Mouse (Mus musculus) midbrain, postnatal 0 days (tissue): Measurements from ENCODE around the gene Rpp25l. TPM values are rescaled to one million over a fixed set of nuclear protein-coding genes. Genes with fewer than 3 reads are reported as not detected.

Source experiments
- ATAC-seq: fragments of 200-750 bp; cut with Nextera tagmentation; 2 replicates; pipeline ENCODE4 v1.8.0; 2017; ENCODE audit warnings: moderate number of reproducible peaks, mild to moderate bottlenecking, moderate TSS enrichment, moderate library complexity; ENCODE audit not compliant: low FRiP score
- DNase-seq: peaks from one replicate; pipeline ENCODE4 v3.0.0-alpha.2; 2015; ENCODE audit warnings: low spot score
- H3K27ac ChIP-seq: fragments of 300-500 bp; sonication (generic); 2 replicates; pipeline ENCODE4 v1.5.1; 2014; ENCODE audit warnings: low read depth, mild to moderate bottlenecking, low read length, mixed read lengths
- H3K27me3 ChIP-seq: fragments of 300-500 bp; sonication (generic); 2 replicates; pipeline ENCODE4 v1.6.1; 2014; ENCODE audit warnings: low read length, control low read depth, mixed read lengths; ENCODE audit not compliant: insufficient read depth
- H3K36me3 ChIP-seq: fragments of 300-500 bp; sonication (generic); 2 replicates; pipeline ENCODE4 v1.6.1; 2014; ENCODE audit warnings: low read length, control low read depth, mixed read lengths; ENCODE audit not compliant: insufficient read depth
- H3K4me1 ChIP-seq: fragments of 300-500 bp; sonication (generic); 2 replicates; pipeline ENCODE4 v1.6.1; 2014; ENCODE audit warnings: mild to moderate bottlenecking, control low read depth, antibody characterized with exemption, low read length, mixed read lengths; ENCODE audit not compliant: insufficient read depth
- H3K4me2 ChIP-seq: fragments of 300-500 bp; sonication (generic); 2 replicates; pipeline ENCODE4 v1.6.1; 2014; ENCODE audit warnings: low read depth, mild to moderate bottlenecking, low read length, mixed read lengths; ENCODE audit not compliant: poor library complexity, severe bottlenecking
- H3K4me3 ChIP-seq: fragments of 300-500 bp; sonication (generic); 2 replicates; pipeline ENCODE4 v1.5.1; 2014; ENCODE audit warnings: low read depth, mild to moderate bottlenecking, low read length, moderate library complexity
- H3K9ac ChIP-seq: fragments of 300-500 bp; sonication (generic); replicated peaks from 2 replicates; pipeline ENCODE4 v1.6.1; 2014; ENCODE audit warnings: mild to moderate bottlenecking, low read length, moderate library complexity, mixed read lengths; ENCODE audit not compliant: poor library complexity, severe bottlenecking
- H3K9me3 ChIP-seq: fragments of 300-500 bp; sonication (generic); 2 replicates; pipeline ENCODE4 v1.6.1; 2016; ENCODE audit warnings: low read length, control low read depth
- CTCF ChIP-seq: IDR thresholded peaks from 2 replicates; pipeline ENCODE4 v1.5.1; 2016; ENCODE audit warnings: antibody characterized with exemption, mild to moderate bottlenecking
- WGBS: fragments of 180-500 bp; shearing (Covaris S2); extraction: QIAGEN DNeasy Blood & Tissue Kit; methylation state at CpG from one replicate; pipeline ENCODE4 v1.1.7; 2014; 5-methylcytosine and 5-hydroxymethylcytosine counted together
- polyA plus RNA-seq: library from polyadenylated mRNA; unstranded; fragments of >200 nt; fragmentation: Nextera tagmentation; extraction: Ambion mirVana; gene quantifications from 2 replicates; pipeline ENCODE4 v1.2.1, GENCODE M21; 2015
- total RNA-seq: library from RNA; depleted of rRNA; stranded (reverse); fragments of >200 nt; gene quantifications from 2 replicates; pipeline ENCODE4 v1.2.3, GENCODE M21; 2014

Rpp25l gene
- total and polyA plus RNA-seq, 2 experiments from 2014 or later: 39.7 to 44.3 TPM

DNA sequence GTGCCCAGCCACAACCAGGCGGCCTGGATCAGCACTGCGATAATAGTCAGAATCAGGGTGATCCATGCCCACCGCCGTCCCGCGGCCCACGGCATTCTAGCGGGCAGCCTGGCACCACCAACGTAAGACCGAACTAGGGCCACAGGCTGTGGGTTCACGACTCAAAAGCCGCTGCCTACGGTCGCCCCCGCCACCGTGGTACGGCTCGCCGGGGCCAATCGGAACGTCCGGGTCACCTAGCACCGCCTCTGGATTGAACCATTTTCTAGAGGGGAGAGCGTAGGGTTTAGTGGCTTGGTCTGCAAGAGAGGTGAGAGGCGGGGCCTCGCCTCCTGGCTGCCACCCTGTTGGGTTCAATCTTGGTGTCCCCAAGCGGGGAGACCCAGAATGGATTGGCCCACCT lies 27.8 kb upstream of the Rpp25l start:
- ATAC-seq (peak; percentile 95), DNase-seq (peak; percentile 97)
- Histone ChIP-seq H3K9me3 (0 out of 2 replicates have a peak, but pooled peaks cover under 1% of the 10 kb centered on the region), H3K9ac (peak overlapping the region; percentile 74), H3K27ac (peak overlapping the region; percentile 82), H3K4me2 (peak overlapping the region; percentile 79), H3K4me1 (peaks cover 9% of the 10 kb centered on the region; the same call in 1 of the 2 replicates), H3K27me3 (no peaks in the 10 kb centered on the region), H3K4me3 (peak overlapping the region; percentile 72), H3K36me3 (0 out of 2 replicates have a peak, but pooled peaks cover 7% of the 10 kb centered on the region)
- WGBS: under 1% methylated on average over 27 of the region's 27 CpGs
- TF ChIP-seq CTCF: peak; percentile 54

DNA sequence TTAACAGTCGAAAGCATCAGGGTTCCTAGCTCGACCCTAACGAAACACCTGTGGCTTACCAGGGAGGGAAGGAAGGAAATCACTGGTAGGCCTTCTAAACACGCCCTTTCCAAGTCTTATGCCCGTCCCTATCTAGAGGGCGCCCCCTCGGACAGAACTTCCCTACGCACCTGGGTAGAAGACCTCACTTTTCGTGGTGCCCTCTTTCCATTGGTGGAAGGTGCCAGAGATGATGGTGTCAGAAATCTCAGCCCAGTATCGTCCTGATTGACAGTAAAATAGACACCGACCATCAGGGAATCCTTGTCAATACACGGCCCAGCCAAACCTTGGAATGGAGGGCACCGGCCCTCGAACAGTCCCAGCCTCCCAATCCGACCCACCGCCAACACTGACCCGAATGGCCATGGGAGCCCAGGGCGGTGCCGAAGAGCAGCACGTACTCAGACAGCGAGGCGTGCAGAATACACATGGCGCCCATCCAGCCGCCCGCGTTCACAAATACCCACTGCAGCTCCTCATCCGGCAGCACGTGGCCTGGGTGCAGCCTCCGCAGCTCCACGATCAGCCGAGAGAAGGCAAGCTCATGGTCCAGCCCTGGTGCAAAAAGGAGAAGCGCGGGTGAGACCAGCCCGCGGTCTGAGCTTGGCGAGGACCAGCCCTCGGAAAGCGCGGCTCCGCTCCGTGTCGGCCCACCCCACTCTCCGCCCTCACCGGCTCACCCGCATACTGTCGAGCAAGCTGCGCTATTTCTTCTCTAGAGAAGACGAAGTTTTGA lies 27.2 kb upstream of the Rpp25l start:
- Histone ChIP-seq H3K27me3 (no peaks in the 10 kb centered on the region), H3K9ac (peak overlapping the region; percentile 74), H3K27ac (peak overlapping the region; percentile 82), H3K4me2 (peak overlapping the region; percentile 79), H3K36me3 (0 out of 2 replicates have a peak, but pooled peaks cover 7% of the 10 kb centered on the region), H3K9me3 (no peaks in the 10 kb centered on the region), H3K4me1 (peaks cover 9% of the 10 kb centered on the region; the same call in 1 of the 2 replicates), H3K4me3 (peak overlapping the region; percentile 72)
- ATAC-seq (peak; percentile 75), DNase-seq (peak; percentile 52)
- TF ChIP-seq CTCF: peak; percentile 46
- 1% methylated on average over 48 of the region's 48 CpGs for WGBS

DNA sequence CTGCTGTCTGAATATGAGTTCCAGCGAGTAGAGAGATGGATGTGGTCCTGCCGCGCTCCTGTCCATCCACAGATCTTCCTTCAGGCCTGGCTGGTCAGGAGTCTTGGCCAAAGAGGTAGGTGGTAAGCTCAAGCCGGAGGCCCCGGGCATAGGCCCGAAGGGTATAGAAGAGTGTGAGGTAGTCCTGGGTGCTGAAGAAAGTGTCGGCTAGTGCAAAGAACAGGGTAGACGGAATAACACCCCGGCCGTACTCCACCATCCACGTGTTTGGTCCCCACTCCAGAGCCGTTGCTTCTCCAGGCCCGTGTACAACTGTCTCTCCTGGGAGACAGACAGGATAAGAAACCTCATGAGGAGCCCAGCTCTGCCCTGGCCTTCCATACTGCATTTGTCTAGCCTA lies 25.9 kb upstream of the Rpp25l start:
- Histone ChIP-seq H3K4me3 (no peak overlapping the region), H3K27me3 (no peaks in the 10 kb centered on the region), H3K27ac (no peak overlapping the region), H3K4me1 (peaks cover 9% of the 10 kb centered on the region; the same call in 1 of the 2 replicates), H3K9ac (no peak overlapping the region), H3K4me2 (no peak overlapping the region), H3K9me3 (no peaks in the 10 kb centered on the region), H3K36me3 (0 out of 2 replicates have a peak, but pooled peaks cover 7% of the 10 kb centered on the region)
- ATAC-seq (no peak), DNase-seq (no peak)
- WGBS: 95% methylated on average over 13 of the region's 13 CpGs
- TF ChIP-seq CTCF: no peak

DNA sequence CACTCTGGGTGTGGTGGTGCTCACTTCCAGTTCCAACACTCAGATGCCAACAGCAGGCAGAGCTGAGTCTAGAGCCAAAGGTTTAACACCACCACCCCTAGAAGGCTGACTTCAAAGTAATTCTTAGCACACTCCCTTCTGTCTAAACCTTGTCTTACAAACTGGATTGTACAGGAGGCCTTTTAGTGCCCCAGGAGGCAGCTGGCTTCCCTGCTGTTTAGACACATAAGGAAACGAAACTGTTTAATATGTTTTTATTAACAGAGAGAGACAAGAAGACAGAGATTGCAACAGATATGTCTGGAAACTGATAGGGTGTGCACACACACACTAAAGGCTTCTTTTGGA lies 24.9 kb upstream of the Rpp25l start:
- H3K27ac ChIP-seq: no peak overlapping the region
- WGBS: 62% methylated on average over 1 of the region's 1 CpGs
- peaks cover 9% of the 10 kb centered on the region; the same call in 1 of the 2 replicates for H3K4me1 ChIP-seq
- no peaks in the 10 kb centered on the region for H3K9me3 ChIP-seq
- H3K9ac ChIP-seq: no peak overlapping the region
- H3K27me3 ChIP-seq: peaks cover under 1% of the 10 kb centered on the region; the same call in 1 of the 2 replicates
- H3K36me3 ChIP-seq: 0 out of 2 replicates have a peak, but pooled peaks cover 7% of the 10 kb centered on the region
- H3K4me2 ChIP-seq: no peak overlapping the region
- H3K4me3 ChIP-seq: no peak overlapping the region
- no peak for ATAC-seq
- DNase-seq: no peak
- TF ChIP-seq CTCF: no peak

DNA sequence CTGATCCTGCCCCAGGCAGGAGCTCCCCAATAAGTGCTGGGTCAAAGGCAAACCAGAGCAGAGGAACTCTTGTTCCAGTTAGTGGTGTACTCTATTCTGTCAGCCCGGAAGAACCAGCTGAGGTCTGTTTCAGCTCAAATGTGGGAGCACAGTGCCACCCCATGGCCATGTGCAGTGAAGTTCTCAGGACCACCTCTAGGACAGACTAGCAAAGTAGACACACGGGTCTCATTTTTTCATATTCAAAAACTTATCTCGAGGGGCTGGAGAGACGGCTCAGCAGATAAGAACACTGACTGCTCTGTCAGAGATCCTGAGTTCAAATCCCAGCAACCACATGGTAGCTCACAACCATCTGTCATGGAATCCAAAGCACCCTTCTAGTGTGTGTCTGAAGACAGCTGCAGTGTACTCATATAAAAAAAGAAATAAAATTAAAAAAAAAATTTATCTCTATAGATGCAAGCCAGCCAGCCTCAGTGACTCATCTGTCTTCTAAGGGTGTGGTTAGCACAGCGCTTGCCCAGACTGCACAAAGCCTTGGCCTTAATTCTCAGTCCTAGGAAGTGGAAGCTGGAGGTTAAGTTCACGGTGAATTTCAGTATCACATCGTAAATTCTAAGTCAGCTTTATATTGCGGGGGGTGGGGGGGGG lies 24.4 kb upstream of the Rpp25l start:
- 44% methylated on average over 8 of the region's 8 CpGs for WGBS
- no peak overlapping the region for H3K9ac ChIP-seq
- no peaks in the 10 kb centered on the region for H3K9me3 ChIP-seq
- DNase-seq (peak; percentile 88), ATAC-seq (peak; percentile 52; the same call in 1 of the 2 replicates)
- 0 out of 2 replicates have a peak, but pooled peaks cover 7% of the 10 kb centered on the region for H3K36me3 ChIP-seq
- H3K27me3 ChIP-seq: peaks cover 6% of the 10 kb centered on the region; the same call in 1 of the 2 replicates
- no peak overlapping the region for H3K4me3 ChIP-seq
- no peak overlapping the region for H3K4me2 ChIP-seq
- peaks cover 9% of the 10 kb centered on the region; the same call in 1 of the 2 replicates for H3K4me1 ChIP-seq
- peak; percentile 93 for TF ChIP-seq CTCF
- H3K27ac ChIP-seq: no peak overlapping the region
